Mouse (Mus musculus): ENCODE measurements around the gene Abca8b.
"Not testable (repeated sequence)": the region's sequence is repeated elsewhere in the genome, so short reads cannot be mapped to it uniquely, and the experiment has no call there.

Abca8b gene

GRCm38 (mm10) chr11:109916654-109917053 lies 79.0 kb downstream of the Abca8b start:
- no peak for DNase-seq (ENCODE audit: low spot score in 2 of 2)

- DNase-seq (ENCODE audit: low spot score in 2 of 2), result not testable (repeated sequence)
Measured at GRCm38 (mm10) chr11:109913156-109913555, 82.5 kb downstream of the Abca8b start.

- not testable (repeated sequence) for DNase-seq (ENCODE audit: low spot score in 2 of 2)
Measured at GRCm38 (mm10) chr11:109912118-109912517, 83.5 kb downstream of the Abca8b start.

- DNase-seq (ENCODE audit: low spot score in 2 of 2), result no peak
Measured at GRCm38 (mm10) chr11:109909801-109910200, 85.8 kb downstream of the Abca8b start.

- no peak for DNase-seq (ENCODE audit: low spot score in 2 of 2)
Measured at GRCm38 (mm10) chr11:109908207-109909031, 87.2 kb downstream of the Abca8b start.

- DNase-seq (ENCODE audit: low spot score in 2 of 2), result no peak
Measured at GRCm38 (mm10) chr11:109907508-109907907, 88.1 kb downstream of the Abca8b start.

- no peak for DNase-seq (ENCODE audit: low spot score in 2 of 2)
Measured at GRCm38 (mm10) chr11:109902616-109903598, 92.7 kb downstream of the Abca8b start.

- DNase-seq (ENCODE audit: low spot score in 2 of 2), result no peak
Measured at GRCm38 (mm10) chr11:109900491-109901241, 95.0 kb downstream of the Abca8b start.

GRCm38 (mm10) chr11:109898791-109899467 lies 96.7 kb downstream of the Abca8b start:
- no peak for DNase-seq (ENCODE audit: low spot score in 2 of 2)

GRCm38 (mm10) chr11:109895952-109896530 lies 99.6 kb downstream of the Abca8b start:
- DNase-seq (ENCODE audit: low spot score in 2 of 2), result no peak

- no peak for DNase-seq (ENCODE audit: low spot score in 2 of 2)
Measured at GRCm38 (mm10) chr11:109895496-109895895, 100.1 kb downstream of the Abca8b start.

GRCm38 (mm10) chr11:109893894-109894804 lies 101.5 kb downstream of the Abca8b start:
- DNase-seq (ENCODE audit: low spot score in 2 of 2), result no peak

GRCm38 (mm10) chr11:109891989-109892386 lies 103.7 kb downstream of the Abca8b start:
- no peak for DNase-seq (ENCODE audit: low spot score in 2 of 2)

GRCm38 (mm10) chr11:109891371-109891988 lies 104.2 kb downstream of the Abca8b start:
- no peak for DNase-seq (ENCODE audit: low spot score in 2 of 2)

GRCm38 (mm10) chr11:109889595-109889994 lies 106.0 kb downstream of the Abca8b start:
- no peak for DNase-seq (ENCODE audit: low spot score in 2 of 2)

- DNase-seq (ENCODE audit: low spot score in 2 of 2), result no peak
Measured at GRCm38 (mm10) chr11:109886757-109887156, 108.9 kb downstream of the Abca8b start.

- no peak for DNase-seq (ENCODE audit: low spot score in 2 of 2)
Measured at GRCm38 (mm10) chr11:109885521-109885920, 110.1 kb downstream of the Abca8b start.

GRCm38 (mm10) chr11:109884801-109885200 lies 110.8 kb downstream of the Abca8b start:
- DNase-seq (ENCODE audit: low spot score in 2 of 2), result no peak

- no peak for DNase-seq (ENCODE audit: low spot score in 2 of 2)
Measured at GRCm38 (mm10) chr11:109884126-109884525, 111.5 kb downstream of the Abca8b start.
